Mouse (Mus musculus): ENCODE results near the gene Rab1b.

- TF ChIP-seq EP300 (IDR thresholded peaks at IDR 0.05; ENCODE audit: low read depth), result no peak
- no peak for TF ChIP-seq CTCF (IDR thresholded peaks at IDR 0.05; ENCODE audit: low read depth)
These were observed 6.9 kb upstream of the Rab1b start for GRCm38 (mm10) chr19:5113783-5114182.

All from liver, embryonic 14.5 days (tissue).